Mouse (Mus musculus): ENCODE data around the gene Eef1e1.

- no peak for TF ChIP-seq MAFK (IDR thresholded peaks at IDR 0.05; ENCODE audit: insufficient read depth, low read depth, low read length)
- TF ChIP-seq ZC3H11A (IDR thresholded peaks at IDR 0.05; ENCODE audit: borderline replicate concordance, low read depth, low read length): no peak
- TF ChIP-seq ZNF384 (IDR thresholded peaks at IDR 0.05; ENCODE audit: low read depth, low read length): no peak
- no peak for TF ChIP-seq HCFC1 (IDR thresholded peaks at IDR 0.05; ENCODE audit: borderline replicate concordance, insufficient read depth, low read length)
- TF ChIP-seq CHD2 (IDR thresholded peaks at IDR 0.05; ENCODE audit: low read depth, low read length): no peak
Observed at GRCm38 (mm10) chr13:38610336-38610735, 48.5 kb downstream of the Eef1e1 start.

Data from ES-E14 (cell line).